Mouse (Mus musculus): ENCODE data around the gene Ikzf1.

GRCm38 (mm10) chr11:11675063-11675462, 9.7 kb upstream of the Ikzf1 start:
- TF ChIP-seq CTCF (IDR thresholded peaks at IDR 0.05; ENCODE audit: low read depth) = no peak
- TF ChIP-seq EP300 (IDR thresholded peaks at IDR 0.05; ENCODE audit: low read depth) = no peak

Measured in heart, postnatal 0 days (tissue).